Mouse (Mus musculus): Measurements from ENCODE around the gene Hoxa4. TPM values are rescaled to one million over a fixed set of nuclear protein-coding genes. Genes with fewer than 3 reads are reported as not detected.

Gene Hoxa4
- polyA plus RNA-seq, 2 experiments from 2014 or later: not detected

- no peak for ATAC-seq
Observed at GRCm38 (mm10) chr6:52150401-52150966, 41.1 kb downstream of the Hoxa4 start.

Other genes with a start within 250 kb of the Hoxa4 start
- gene Skap2, start 179.2 kb downstream of the Hoxa4 start, polyA plus RNA-seq (2017; shearing (Covaris generic)): 10 to 100 TPM; 15.6 to 20.1 TPM
- gene Hoxa1, start 33.4 kb downstream of the Hoxa4 start, polyA plus RNA-seq (2017; shearing (Covaris generic)): not detected
- not detected for gene Hoxa2, start 26.9 kb downstream of the Hoxa4 start, polyA plus RNA-seq (2017; shearing (Covaris generic))
- gene 5730596B20Rik, start 14.3 kb downstream of the Hoxa4 start, polyA plus RNA-seq (2017; shearing (Covaris generic)): not detected
- gene Hoxa5, start 12.8 kb upstream of the Hoxa4 start, polyA plus RNA-seq (2017; shearing (Covaris generic)): not detected
- gene Hoxa6, start 17.0 kb upstream of the Hoxa4 start, polyA plus RNA-seq (2017; shearing (Covaris generic)): not detected
- under 1 TPM in 1 of 2 experiments, not detected in 1; 0.21 TPM for gene Hoxa3, start 21.6 kb upstream of the Hoxa4 start, polyA plus RNA-seq (2017; shearing (Covaris generic))
- gene Gm28308, start 21.6 kb upstream of the Hoxa4 start, polyA plus RNA-seq (2017; shearing (Covaris generic)): not detected
- gene Hoxa7, start 30.1 kb upstream of the Hoxa4 start, polyA plus RNA-seq (2017; shearing (Covaris generic)): not detected
- under 1 TPM in 1 of 2 experiments, not detected in 1; 0.11 TPM for gene Hoxa9, start 39.3 kb upstream of the Hoxa4 start, polyA plus RNA-seq (2017; shearing (Covaris generic))
- not detected for gene Hoxa10, start 49.1 kb upstream of the Hoxa4 start, polyA plus RNA-seq (2017; shearing (Covaris generic))
- not detected for gene Hoxa11, start 54.1 kb upstream of the Hoxa4 start, polyA plus RNA-seq (2017; shearing (Covaris generic))
- gene Hoxa13, start 69.1 kb upstream of the Hoxa4 start, polyA plus RNA-seq (2017; shearing (Covaris generic)): not detected
- gene Evx1, start 121.7 kb upstream of the Hoxa4 start, polyA plus RNA-seq (2017; shearing (Covaris generic)): not detected

Measured in activated CD4-positive, CD25-positive, alpha-beta regulatory T cell, adult 4 months (primary cell).